Mouse (Mus musculus) heart, postnatal 4 days (tissue): ENCODE results near the gene Bmp7. TPM values are rescaled to one million over a fixed set of nuclear protein-coding genes. Genes with fewer than 3 reads are reported as not detected.

ENCODE experiments used
- DNase-seq: peaks from one replicate; pipeline ENCODE4 v3.0.0; 2021
- total RNA-seq, 2 experiments: library from RNA; stranded (reverse); gene quantifications; 2 replicates each; pipeline ENCODE4 v1.2.3; 2021

Gene Bmp7
- total RNA-seq, 2 experiments from 2014 or later = 16.1 to 20.1 TPM

GRCm38 (mm10) chr2:172906146-172906545, 34.0 kb downstream of the Bmp7 start:
- DNase-seq = peak; percentile 32

- no peak for DNase-seq
Observed at GRCm38 (mm10) chr2:172905057-172905456, 35.1 kb downstream of the Bmp7 start.

GRCm38 (mm10) chr2:172904614-172905013, 35.5 kb downstream of the Bmp7 start:
- no peak for DNase-seq

- no peak for DNase-seq
Observed at GRCm38 (mm10) chr2:172903523-172903922, 36.6 kb downstream of the Bmp7 start.

GRCm38 (mm10) chr2:172900954-172901701, 39.0 kb downstream of the Bmp7 start:
- no peak for DNase-seq

GRCm38 (mm10) chr2:172889756-172890443, 50.2 kb downstream of the Bmp7 start:
- DNase-seq = no peak

- DNase-seq = no peak
Observed at GRCm38 (mm10) chr2:172889222-172889621, 50.9 kb downstream of the Bmp7 start.

GRCm38 (mm10) chr2:172888147-172888546, 52.0 kb downstream of the Bmp7 start:
- DNase-seq = no peak

- DNase-seq = no peak
Observed at GRCm38 (mm10) chr2:172885861-172886260, 54.3 kb downstream of the Bmp7 start.

GRCm38 (mm10) chr2:172884584-172884983, 55.5 kb downstream of the Bmp7 start:
- DNase-seq = no peak

- no peak for DNase-seq
Observed at GRCm38 (mm10) chr2:172875201-172875600, 64.9 kb downstream of the Bmp7 start.

- DNase-seq = no peak
Observed at GRCm38 (mm10) chr2:172866356-172866755, 73.8 kb downstream of the Bmp7 start.

- DNase-seq = no peak
Observed at GRCm38 (mm10) chr2:172865165-172865564, 75.0 kb downstream of the Bmp7 start.

GRCm38 (mm10) chr2:172864566-172864965, 75.6 kb downstream of the Bmp7 start:
- DNase-seq = no peak

- DNase-seq = no peak
Observed at GRCm38 (mm10) chr2:172863469-172863856, 76.7 kb downstream of the Bmp7 start.

- peak; percentile 68 for DNase-seq
Observed at GRCm38 (mm10) chr2:172862850-172863468, 77.2 kb downstream of the Bmp7 start.

GRCm38 (mm10) chr2:172862424-172862823, 77.7 kb downstream of the Bmp7 start:
- DNase-seq = peak; percentile 25

- DNase-seq = peak; percentile 21
Observed at GRCm38 (mm10) chr2:172861590-172861989, 78.5 kb downstream of the Bmp7 start.

- no peak for DNase-seq
Observed at GRCm38 (mm10) chr2:172860593-172860992, 79.5 kb downstream of the Bmp7 start.

GRCm38 (mm10) chr2:172860104-172860503, 80.0 kb downstream of the Bmp7 start:
- DNase-seq = no peak

GRCm38 (mm10) chr2:172857048-172857447, 83.1 kb downstream of the Bmp7 start:
- no peak for DNase-seq

- DNase-seq = no peak
Observed at GRCm38 (mm10) chr2:172856549-172856948, 83.6 kb downstream of the Bmp7 start.

GRCm38 (mm10) chr2:172854136-172854535, 86.0 kb downstream of the Bmp7 start:
- peak; percentile 72 for DNase-seq

GRCm38 (mm10) chr2:172851773-172852172, 88.3 kb downstream of the Bmp7 start:
- no peak for DNase-seq
